Mouse (Mus musculus) liver, adult 2 months (tissue): Measurements from ENCODE around the gene Gm49486. TPM values are rescaled to one million over a fixed set of nuclear protein-coding genes. Genes with fewer than 3 reads are reported as not detected.

Experiments
- DNase-seq: peaks from one replicate; pipeline ENCODE4 v3.0.0-alpha.2; 2011; ENCODE audit warnings: low read depth, low spot score; ENCODE audit errors: extremely low read depth
- H3K27ac ChIP-seq: fragments of 200-500 bp; replicated peaks from 2 replicates; pipeline ENCODE4 v1.5.1; 2012; ENCODE audit warnings: low read depth, mild to moderate bottlenecking, control low read depth, inconsistent platforms, low read length; ENCODE audit not compliant: insufficient read depth
- H3K27me3 ChIP-seq: fragments of 200-500 bp; 2 replicates; pipeline ENCODE4 v1.6.1; 2012; ENCODE audit warnings: mild to moderate bottlenecking, moderate library complexity, low read length, inconsistent platforms; ENCODE audit not compliant: control insufficient read depth, insufficient read depth
- H3K36me3 ChIP-seq: fragments of 200-500 bp; 2 replicates; pipeline ENCODE4 v1.6.1; 2012; ENCODE audit warnings: low read length, inconsistent platforms; ENCODE audit not compliant: control insufficient read depth, insufficient read depth
- H3K4me1 ChIP-seq: fragments of 200-500 bp; 2 replicates; pipeline ENCODE4 v1.6.1; 2011; ENCODE audit warnings: low read length; ENCODE audit not compliant: control insufficient read depth, insufficient read depth
- H3K4me3 ChIP-seq: fragments of 200-500 bp; 2 replicates; pipeline ENCODE4 v1.5.1; 2011; ENCODE audit warnings: low read depth, mild to moderate bottlenecking, control low read depth, low read length, moderate library complexity; ENCODE audit not compliant: insufficient read depth
- H3K79me2 ChIP-seq: fragments of 200-500 bp; 2 replicates; pipeline ENCODE4 v1.6.1; 2012; ENCODE audit warnings: inconsistent platforms, mild to moderate bottlenecking, low read length, moderate library complexity; ENCODE audit not compliant: control insufficient read depth, insufficient read depth
- H3K9ac ChIP-seq: fragments of 200-500 bp; 2 replicates; pipeline ENCODE4 v1.6.1; 2012; ENCODE audit warnings: low read depth, mild to moderate bottlenecking, control low read depth, inconsistent platforms, low read length
- CTCF ChIP-seq: fragments of 200-500 bp; IDR thresholded peaks from 2 replicates; pipeline ENCODE4 v1.5.1; 2011; ENCODE audit warnings: low read depth, low read length, control low read depth
- POLR2A ChIP-seq: fragments of 200-500 bp; IDR thresholded peaks from 2 replicates; pipeline ENCODE4 v1.6.1; 2011; ENCODE audit warnings: low read length, control low read depth; ENCODE audit not compliant: insufficient read depth; ENCODE audit errors: extremely low read depth
- WGBS: fragments of 180-500 bp; shearing (Covaris S2); methylation state at CpG from one replicate; pipeline ENCODE4 v1.1.7; 2018; 5-methylcytosine and 5-hydroxymethylcytosine counted together
- polyA plus RNA-seq: library from polyadenylated mRNA; depleted of rRNA; stranded (reverse); fragments of >200 nt; gene quantifications from 2 replicates; pipeline ENCODE4 v1.2.3, GENCODE M21; 2012; rRNA removed
- total RNA-seq: library from RNA; depleted of rRNA; stranded (reverse); fragments of >200 nt; gene quantifications from 2 replicates; pipeline ENCODE4 v1.2.3, GENCODE M21; 2014; rRNA removed

Gm49486 gene
- total and polyA plus RNA-seq, 2 experiments: not detected

DNA sequence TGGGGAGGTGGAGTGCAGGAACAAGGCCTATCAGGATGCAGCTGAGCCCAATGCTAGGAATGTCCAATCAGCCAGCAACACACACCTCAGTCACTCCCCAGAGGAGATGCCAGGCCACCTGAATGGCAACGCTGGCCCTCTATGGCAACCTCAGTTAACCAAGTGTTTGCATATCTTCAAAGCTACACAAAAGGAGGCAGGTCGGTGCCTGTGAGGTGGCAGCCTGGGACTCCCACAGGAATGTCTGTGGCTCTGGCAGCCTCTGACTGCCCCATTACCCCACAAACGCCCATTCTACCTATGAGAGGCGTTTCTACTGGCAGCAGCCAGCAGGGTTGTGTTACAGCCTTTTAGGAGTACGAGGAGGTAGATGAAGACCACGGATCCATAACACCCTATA, 69.4 kb downstream of the Gm49486 start:
- Histone ChIP-seq H3K27me3 (no peaks in the 10 kb centered on the region), H3K9ac (no peak overlapping the region), H3K36me3 (no peaks in the 10 kb centered on the region; the same call in 1 of the 2 replicates), H3K4me3 (no peak overlapping the region), H3K4me1 (no peaks in the 10 kb centered on the region), H3K27ac (no peak overlapping the region), H3K79me2 (no peaks in the 10 kb centered on the region)
- no peak for DNase-seq
- TF ChIP-seq CTCF (no peak), POLR2A (no peak)
- WGBS: 98% methylated on average over 6 of the region's 6 CpGs

DNA sequence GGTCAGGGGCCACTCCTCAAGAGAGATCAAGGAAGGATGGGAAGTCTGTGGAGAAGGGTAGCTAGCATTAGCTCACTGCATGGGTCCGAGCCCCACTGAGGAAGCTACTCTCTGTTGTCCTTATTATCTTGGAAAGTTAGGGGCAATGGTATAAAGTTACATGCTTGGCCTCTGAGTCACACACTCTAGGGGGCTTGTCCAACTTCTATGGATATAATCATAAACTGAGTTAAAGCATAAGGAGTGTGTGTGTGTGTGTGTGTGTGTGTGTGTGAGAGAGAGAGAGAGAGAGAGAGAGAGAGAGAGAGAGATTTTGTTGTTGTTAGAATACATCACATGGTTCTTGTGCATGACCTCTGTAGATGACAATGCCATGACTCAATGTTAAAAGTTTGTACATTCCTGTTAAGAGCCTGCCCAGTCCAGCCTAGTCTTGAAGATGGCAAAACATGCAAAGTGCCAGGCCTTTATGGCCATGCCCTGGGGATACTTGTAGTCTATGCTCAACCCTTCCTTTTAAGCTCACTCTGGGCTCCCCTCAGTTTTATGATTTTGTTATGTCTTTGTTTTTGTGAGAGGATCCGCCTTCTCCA, 70.5 kb downstream of the Gm49486 start:
- H3K9ac ChIP-seq: no peak overlapping the region
- H3K36me3 ChIP-seq: no peaks in the 10 kb centered on the region; the same call in 1 of the 2 replicates
- DNase-seq: no peak
- no peak overlapping the region for H3K4me3 ChIP-seq
- H3K4me1 ChIP-seq: no peaks in the 10 kb centered on the region
- H3K27me3 ChIP-seq: no peaks in the 10 kb centered on the region
- no peak overlapping the region for H3K27ac ChIP-seq
- H3K79me2 ChIP-seq: no peaks in the 10 kb centered on the region
- WGBS: 96% methylated on average over 2 of the region's 2 CpGs
- no peak for TF ChIP-seq POLR2A
- TF ChIP-seq CTCF: no peak

DNA sequence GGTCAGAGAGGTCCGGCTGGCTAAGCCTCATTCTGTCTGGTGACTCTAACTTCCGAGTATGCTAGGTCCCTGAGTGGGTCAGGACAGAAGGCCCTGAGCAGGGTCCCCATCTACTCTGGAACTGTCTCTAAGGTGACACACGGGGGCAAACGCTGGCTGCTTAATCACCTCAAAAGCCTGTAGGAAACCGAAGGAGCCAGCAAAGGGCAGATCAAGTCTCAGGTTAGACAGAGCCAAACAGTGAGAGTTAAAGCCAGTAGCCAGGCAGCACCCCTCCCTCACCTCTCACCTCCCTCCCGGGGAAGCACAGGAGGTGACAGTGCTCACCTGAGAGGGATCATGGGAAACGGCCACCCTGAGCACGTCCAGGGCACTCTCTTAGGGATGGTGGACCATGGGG, 74.5 kb downstream of the Gm49486 start:
- WGBS: 91% methylated on average over 8 of the region's 8 CpGs
- Histone ChIP-seq H3K36me3 (no peaks in the 10 kb centered on the region; the same call in 1 of the 2 replicates), H3K27ac (no peak overlapping the region), H3K4me1 (no peaks in the 10 kb centered on the region), H3K27me3 (no peaks in the 10 kb centered on the region), H3K79me2 (no peaks in the 10 kb centered on the region), H3K4me3 (no peak overlapping the region), H3K9ac (no peak overlapping the region)
- TF ChIP-seq POLR2A (no peak), CTCF (no peak)
- no peak for DNase-seq

DNA sequence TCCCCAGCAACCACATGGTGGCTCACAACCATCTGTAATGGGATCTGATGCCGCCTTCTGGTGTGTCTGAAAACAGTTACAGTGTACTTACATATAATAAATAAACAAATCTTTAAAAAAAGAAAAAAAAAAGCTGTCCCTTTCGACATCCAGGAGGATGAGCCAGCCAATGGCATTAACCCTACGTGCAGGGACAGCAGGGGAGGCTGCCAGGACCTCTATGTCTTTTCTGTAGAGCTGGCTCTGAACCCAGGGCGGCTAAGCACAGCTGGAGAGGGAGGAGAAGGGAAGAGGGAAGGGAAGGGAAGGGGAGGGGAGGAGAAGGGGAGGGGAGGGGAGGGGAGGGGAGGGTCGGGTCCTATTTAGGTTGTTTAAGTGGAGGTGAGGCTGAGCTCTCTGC, 75.6 kb downstream of the Gm49486 start:
- 68% methylated on average over 4 of the region's 5 CpGs for WGBS
- TF ChIP-seq CTCF (no peak), POLR2A (no peak)
- H3K4me1 ChIP-seq: no peaks in the 10 kb centered on the region
- no peaks in the 10 kb centered on the region; the same call in 1 of the 2 replicates for H3K36me3 ChIP-seq
- H3K79me2 ChIP-seq: no peaks in the 10 kb centered on the region
- no peak overlapping the region for H3K9ac ChIP-seq
- DNase-seq: no peak
- no peaks in the 10 kb centered on the region for H3K27me3 ChIP-seq
- no peak overlapping the region for H3K4me3 ChIP-seq
- H3K27ac ChIP-seq: no peak overlapping the region

DNA sequence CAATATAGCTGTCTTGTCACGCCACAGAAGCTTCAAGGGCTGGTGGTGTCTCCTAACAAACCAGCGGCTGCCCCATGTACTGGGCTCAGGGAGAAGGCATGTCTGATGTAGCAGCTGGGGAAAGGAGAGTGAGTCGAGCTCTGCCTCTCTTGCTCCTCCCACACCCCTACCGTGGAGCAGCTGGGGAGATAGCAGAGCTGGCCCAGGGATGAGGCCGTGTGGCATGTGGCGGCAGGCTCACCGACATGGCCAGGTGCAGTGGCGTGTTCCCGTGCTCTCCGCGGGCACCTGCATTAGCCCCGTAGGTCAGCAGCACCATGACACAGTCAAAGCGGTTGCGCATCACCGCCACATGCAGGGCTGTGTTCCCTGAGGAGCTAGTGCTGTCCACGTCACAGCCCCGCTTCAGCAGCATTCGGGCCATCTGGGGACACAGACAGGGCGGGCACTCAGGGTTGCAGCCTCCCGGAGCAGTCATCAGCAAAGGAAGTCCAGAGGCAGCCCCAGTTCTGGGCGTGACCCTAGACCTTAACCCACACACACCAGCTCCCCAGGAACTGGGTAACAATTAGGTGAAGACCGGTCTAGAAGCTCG, 76.9 kb downstream of the Gm49486 start:
- Histone ChIP-seq H3K27me3 (no peaks in the 10 kb centered on the region), H3K4me1 (no peaks in the 10 kb centered on the region), H3K9ac (no peak overlapping the region), H3K4me3 (no peak overlapping the region), H3K36me3 (peaks cover 7% of the 10 kb centered on the region; the same call in 1 of the 2 replicates), H3K79me2 (no peaks in the 10 kb centered on the region), H3K27ac (no peak overlapping the region)
- DNase-seq: no peak
- no peak for TF ChIP-seq CTCF
- TF ChIP-seq POLR2A: no peak
- 90% methylated on average over 23 of the region's 23 CpGs for WGBS

Other genes starting within 250 kb of the Gm49486 start
- 64.2 and 82.1 TPM in 2 replicates for gene H1f0, start 200.9 kb upstream of the Gm49486 start, total RNA-seq
- gene H1f0, start 200.9 kb upstream of the Gm49486 start, polyA plus RNA-seq: 68.0 and 79.0 TPM in 2 replicates
- gene Galr3, start 187.5 kb upstream of the Gm49486 start, total RNA-seq: not detected in 2 replicates
- gene Galr3, start 187.5 kb upstream of the Gm49486 start, polyA plus RNA-seq: 0.09 TPM in 1 of 2 replicates, not detected in the other
- gene Ankrd54, start 166.5 kb upstream of the Gm49486 start, total RNA-seq: 5.1 and 6.4 TPM in 2 replicates
- gene Ankrd54, start 166.5 kb upstream of the Gm49486 start, polyA plus RNA-seq: 22.5 and 27.1 TPM in 2 replicates
- gene Eif3l, start 154.2 kb upstream of the Gm49486 start, total RNA-seq: 82.1 and 94.2 TPM in 2 replicates
- gene Eif3l, start 154.2 kb upstream of the Gm49486 start, polyA plus RNA-seq: 98.3 and 103 TPM in 2 replicates
- gene Micall1, start 120.5 kb upstream of the Gm49486 start, total RNA-seq: 3.0 and 3.3 TPM in 2 replicates
- 6.2 and 8.9 TPM in 2 replicates for gene Micall1, start 120.5 kb upstream of the Gm49486 start, polyA plus RNA-seq
- gene Polr2f, start 88.4 kb upstream of the Gm49486 start, total RNA-seq: 29.2 and 36.0 TPM in 2 replicates
- gene Polr2f, start 88.4 kb upstream of the Gm49486 start, polyA plus RNA-seq: 29.9 and 33.8 TPM in 2 replicates
- gene 1700088E04Rik, start 88.1 kb upstream of the Gm49486 start, total RNA-seq: 0.65 and 0.67 TPM in 2 replicates
- 0.25 and 0.65 TPM in 2 replicates for gene 1700088E04Rik, start 88.1 kb upstream of the Gm49486 start, polyA plus RNA-seq
- not detected in 2 replicates for gene Sox10, start 64.2 kb upstream of the Gm49486 start, total RNA-seq
- gene Sox10, start 64.2 kb upstream of the Gm49486 start, polyA plus RNA-seq: 0.06 TPM in 1 of 2 replicates, not detected in the other
- 12.4 and 12.8 TPM in 2 replicates for gene Pick1, start 218 bp upstream of the Gm49486 start, total RNA-seq
- gene Pick1, start 218 bp upstream of the Gm49486 start, polyA plus RNA-seq: 15.4 and 18.5 TPM in 2 replicates
- not detected in 2 replicates for gene Slc16a8, start 25.4 kb downstream of the Gm49486 start, total RNA-seq
- gene Slc16a8, start 25.4 kb downstream of the Gm49486 start, polyA plus RNA-seq: not detected in 2 replicates
- gene Baiap2l2, start 56.1 kb downstream of the Gm49486 start, total RNA-seq: 0.20 TPM in 1 of 2 replicates, not detected in the other
- 0.31 and 0.51 TPM in 2 replicates for gene Baiap2l2, start 56.1 kb downstream of the Gm49486 start, polyA plus RNA-seq
- gene Pla2g6, start 99.0 kb downstream of the Gm49486 start, total RNA-seq: 16.3 and 29.3 TPM in 2 replicates
- gene Pla2g6, start 99.0 kb downstream of the Gm49486 start, polyA plus RNA-seq: 24.5 and 25.1 TPM in 2 replicates
- 8.5 and 10.8 TPM in 2 replicates for gene Maff, start 117.2 kb downstream of the Gm49486 start, total RNA-seq
- 0.75 and 0.89 TPM in 2 replicates for gene Maff, start 117.2 kb downstream of the Gm49486 start, polyA plus RNA-seq
- gene Tmem184b, start 174.2 kb downstream of the Gm49486 start, total RNA-seq: 6.0 and 10.1 TPM in 2 replicates
- gene Tmem184b, start 174.2 kb downstream of the Gm49486 start, polyA plus RNA-seq: 46.8 and 48.7 TPM in 2 replicates
- 4.3 and 6.8 TPM in 2 replicates for gene Csnk1e, start 226.2 kb downstream of the Gm49486 start, total RNA-seq
- 4.7 and 6.6 TPM in 2 replicates for gene Csnk1e, start 226.2 kb downstream of the Gm49486 start, polyA plus RNA-seq